Comparison of ENCODE assay signal across 18 mouse cellular contexts in the genomic region with DNA sequence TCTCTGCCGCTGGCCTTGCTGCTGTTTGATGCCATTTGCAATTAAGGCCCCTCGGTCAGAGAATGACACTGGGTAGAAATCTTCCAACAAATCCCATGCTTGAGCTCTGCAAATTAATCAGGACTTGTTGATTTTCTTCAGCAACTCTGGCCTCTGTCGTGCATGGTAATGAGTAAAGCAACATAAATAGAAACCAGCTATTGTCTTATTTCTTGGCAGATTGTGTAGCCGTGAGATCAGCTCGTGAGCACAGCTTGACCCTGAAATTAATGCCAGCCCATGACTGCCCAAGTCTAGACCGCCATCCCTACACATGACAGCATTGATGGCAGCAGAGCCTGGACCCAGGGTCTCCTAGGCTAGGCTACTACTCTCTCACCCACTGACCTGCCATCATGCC. TPM values are rescaled to one million over a fixed set of nuclear protein-coding genes. Genes with fewer than 3 reads are reported as not detected.
DNase-seq lines count a peak whose midpoint lies in the region; ATAC-seq and TF ChIP-seq lines count a peak whose summit lies in the region.
"Had no signal": no experiment of that assay in that cellular context is flagged by ENCODE, and none has a peak within 500 bp of the region (broad histone marks: within the 10 kb centered on the region; RNA-seq: fewer than 3 reads in every experiment).

No protein-coding gene starts in this region.

- H3K4me2 ChIP-seq in midbrain, postnatal 0 days (ENCODE audit: low read depth, low read length, poor library complexity, severe bottlenecking) = no peak overlapping the region
- H3K4me2 ChIP-seq: embryonic facial prominence, embryonic 12.5 days; forebrain, embryonic 12.5 days; heart, embryonic 13.5 days; hindbrain, embryonic 12.5 days had no signal

- no peak overlapping the region for H3K9ac ChIP-seq in midbrain, postnatal 0 days (replicated peaks; ENCODE audit: low read length, poor library complexity, severe bottlenecking)
- H3K9ac ChIP-seq: embryonic facial prominence, embryonic 12.5 days; forebrain, embryonic 12.5 days; heart, embryonic 13.5 days; hindbrain, embryonic 12.5 days had no signal

- ATAC-seq in cerebellum, adult (ENCODE audit: insufficient number of reproducible peaks, low FRiP score, low TSS enrichment) = no peak
- ATAC-seq in midbrain, postnatal 0 days (ENCODE audit: low FRiP score) = no peak
- ATAC-seq: hindbrain, embryonic 16.5 days had no signal

- no peak for TF ChIP-seq CTCF in layer of hippocampus, adult 2 months (conservative IDR thresholded peaks at IDR 0.05)
- TF ChIP-seq CTCF in midbrain, postnatal 0 days (IDR thresholded peaks at IDR 0.05) = no peak

- 55% methylated on average over 6 of the region's 6 CpGs for WGBS in midbrain, postnatal 0 days
- WGBS in midbrain, embryonic 10.5 days = 89% methylated on average over 6 of the region's 6 CpGs

- no peaks in the 10 kb centered on the region for H3K27me3 ChIP-seq in midbrain, postnatal 0 days (ENCODE audit: insufficient read depth, low read length)
- no peaks in the 10 kb centered on the region for H3K27me3 ChIP-seq in midbrain, embryonic 10.5 days (ENCODE audit: low read depth, poor library complexity, severe bottlenecking)
- H3K27me3 ChIP-seq: embryonic facial prominence, embryonic 12.5 days; forebrain, embryonic 12.5 days; heart, embryonic 13.5 days; hindbrain, embryonic 12.5 days had no signal

- H3K4me3 ChIP-seq in layer of hippocampus, adult 2 months = no peak overlapping the region; the same call in 1 of the 2 replicates
- H3K4me3 ChIP-seq in midbrain, postnatal 0 days (ENCODE audit: low read depth, low read length) = no peak overlapping the region
- no peak overlapping the region for H3K4me3 ChIP-seq in midbrain, embryonic 10.5 days
- H3K4me3 ChIP-seq: embryonic facial prominence, embryonic 12.5 days; forebrain, embryonic 12.5 days; heart, embryonic 13.5 days; hindbrain, embryonic 12.5 days had no signal

- H3K4me1 ChIP-seq in midbrain, postnatal 0 days (ENCODE audit: insufficient read depth, low read length) = no peaks in the 10 kb centered on the region
- H3K4me1 ChIP-seq in midbrain, embryonic 10.5 days = no peaks in the 10 kb centered on the region
- H3K4me1 ChIP-seq: embryonic facial prominence, embryonic 12.5 days; heart, embryonic 13.5 days had no signal

- H3K9me3 ChIP-seq in midbrain, postnatal 0 days (ENCODE audit: low read length) = no peaks in the 10 kb centered on the region
- H3K9me3 ChIP-seq in midbrain, embryonic 10.5 days (replicated peaks) = peaks cover 3% of the 10 kb centered on the region; the same call in 1 of the 2 replicates
- H3K9me3 ChIP-seq: embryonic facial prominence, embryonic 12.5 days; hindbrain, embryonic 12.5 days had no signal

- H3K27ac ChIP-seq in layer of hippocampus, adult 2 months = 0 out of 2 replicates have a peak overlapping the region, but pooled peaks have one; percentile 5
- H3K27ac ChIP-seq in midbrain, postnatal 0 days (ENCODE audit: low read depth, low read length) = no peak overlapping the region
- no peak overlapping the region for H3K27ac ChIP-seq in midbrain, embryonic 10.5 days (replicated peaks)
- H3K27ac ChIP-seq: embryonic facial prominence, embryonic 12.5 days; forebrain, embryonic 12.5 days; heart, embryonic 13.5 days; hindbrain, embryonic 12.5 days had no signal

- H3K36me3 ChIP-seq in midbrain, postnatal 0 days (ENCODE audit: insufficient read depth, low read length) = no peaks in the 10 kb centered on the region
- no peaks in the 10 kb centered on the region for H3K36me3 ChIP-seq in midbrain, embryonic 10.5 days
- H3K36me3 ChIP-seq: embryonic facial prominence, embryonic 12.5 days; forebrain, embryonic 12.5 days; heart, embryonic 13.5 days; hindbrain, embryonic 12.5 days had no signal

- peak; percentile 6 to 14 for DNase-seq in cerebellum, postnatal 14 days
- no peak for DNase-seq in layer of hippocampus, adult 2 months (ENCODE audit: low spot score in 2 of 2)
- no peak for DNase-seq in layer of hippocampus, adult 11-12 months (ENCODE audit: low spot score)
- peak; percentile 52 for DNase-seq in midbrain, postnatal 0 days (ENCODE audit: low spot score)
- DNase-seq in midbrain, embryonic 10.5 days (ENCODE audit: low spot score) = no peak
- no peak for DNase-seq in kidney, postnatal 4 days
- DNase-seq: adrenal gland, adult 8-10 months; adrenal gland, postnatal 36 days; gastrocnemius, postnatal 36 days; heart, adult 11 months; heart, postnatal 36 days had no signal

RNA-seq across cellular contexts. Expression of a gene that starts 25.9 kb away (rescaled TPM):
- total RNA-seq in layer of hippocampus, adult 2 months (2021) = 1 to 10 TPM; 1.1 to 2.5 TPM
- 2.4 and 3.1 TPM in 2 replicates for total RNA-seq in midbrain, postnatal 0 days (2014; rRNA removed)
- 3.1 and 3.8 TPM in 2 replicates for polyA plus RNA-seq in midbrain, postnatal 0 days (2015; fragmentation: Nextera tagmentation; extraction: Ambion mirVana)
- 0.93 and 0.94 TPM in 2 replicates for polyA plus RNA-seq in midbrain, embryonic 10.5 days (2016; fragmentation: Nextera tagmentation; extraction: Ambion mirVana)
- total RNA-seq: CH12.LX had no signal

Comparison
In these comparisons a context has a peak if more than half of its experiments do, and no peak if none do; other contexts are left out.
1. DNase-seq: peak in cerebellum, postnatal 14 days (2 of 2) and midbrain, postnatal 0 days (single experiment); none in layer of hippocampus, adult 2 months (0 of 2), layer of hippocampus, adult 11-12 months (single experiment), midbrain, embryonic 10.5 days (single experiment) and kidney, postnatal 4 days (0 of 2).